Mouse (Mus musculus): ENCODE data around the gene Cdk8.

Cdk8 gene

DNA sequence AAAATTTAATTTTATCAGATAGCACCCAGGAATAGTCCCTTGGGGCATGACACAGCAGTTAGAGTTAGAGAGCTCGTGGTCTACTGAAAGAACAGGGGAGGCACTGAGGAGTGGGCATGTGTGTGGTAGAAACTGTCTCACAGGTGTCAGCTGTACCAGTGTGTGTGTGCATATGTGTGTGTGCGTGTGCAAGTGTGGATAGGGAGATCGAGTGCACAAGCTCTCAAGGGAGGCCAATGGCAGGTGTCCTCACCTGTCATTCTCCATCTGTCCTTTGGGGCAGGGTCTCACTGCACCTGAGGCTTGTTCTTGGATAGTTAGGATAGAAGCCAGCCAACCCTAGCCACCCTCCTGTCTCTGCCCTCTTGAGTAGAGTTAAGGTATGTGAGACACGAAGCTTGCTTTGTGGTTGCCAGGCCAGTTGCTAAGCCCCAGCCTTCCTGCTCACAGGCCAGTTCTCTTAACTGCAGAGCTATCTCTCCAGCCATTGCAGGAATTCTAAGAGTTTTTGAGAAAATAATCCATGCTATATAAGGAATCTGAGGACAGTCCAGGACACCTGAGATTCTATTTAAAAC lies 50.3 kb downstream of the Cdk8 start:
- no peak for DNase-seq (ENCODE audit: low spot score)

DNA sequence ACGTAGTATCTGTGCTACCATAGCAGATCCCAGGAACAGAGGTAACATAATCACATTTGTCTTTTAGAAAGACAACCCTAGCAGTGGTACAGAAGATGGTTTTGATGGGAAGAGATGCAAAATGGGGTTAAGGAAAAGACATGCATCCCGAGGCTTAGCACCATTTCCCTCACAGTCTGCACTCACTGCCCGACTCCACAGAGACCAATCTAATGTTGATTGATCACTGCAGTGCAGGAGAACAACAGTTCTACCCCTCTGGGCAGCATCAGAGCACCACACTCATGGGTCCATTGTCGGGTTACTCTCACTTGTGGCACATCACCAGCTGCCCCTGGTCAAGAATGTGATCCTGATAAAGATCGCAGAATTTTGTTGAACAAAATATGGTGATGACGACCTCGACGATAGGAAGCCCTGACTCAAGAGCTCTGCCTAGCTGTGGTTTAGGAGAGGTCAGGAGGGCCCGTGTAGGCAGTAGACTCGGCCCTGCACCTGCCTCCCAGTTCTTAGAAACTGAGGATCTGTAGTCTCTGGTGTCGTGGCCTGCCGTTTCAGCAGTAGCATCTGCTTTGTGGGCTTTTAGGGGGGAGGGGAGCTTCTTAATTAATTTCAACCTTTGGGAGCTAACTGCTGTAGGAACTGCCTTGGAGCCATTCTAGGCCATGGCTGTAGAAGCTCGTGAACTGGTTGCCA lies 51.0 kb downstream of the Cdk8 start:
- no peak for DNase-seq (ENCODE audit: low spot score)

DNA sequence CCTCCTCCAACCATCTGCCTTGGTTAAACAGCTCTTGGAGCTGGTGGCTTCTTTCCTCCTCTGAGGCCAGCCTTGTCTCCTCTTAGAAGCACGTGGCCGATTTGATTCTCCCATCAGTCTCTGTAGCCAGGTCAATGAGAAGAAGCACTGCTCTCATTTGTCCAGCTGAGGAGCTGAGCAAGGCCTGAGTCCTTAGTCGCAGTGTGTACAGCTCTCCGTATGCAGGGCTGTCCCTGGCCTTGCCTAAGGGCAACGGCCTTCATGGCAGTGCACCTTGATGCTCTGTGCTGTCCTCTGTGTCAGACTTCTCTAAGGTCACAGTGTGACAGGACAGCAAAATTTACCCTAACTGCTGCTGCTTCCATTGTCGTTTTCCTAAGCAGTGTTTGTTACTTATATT lies 52.9 kb downstream of the Cdk8 start:
- DNase-seq (ENCODE audit: low spot score): no peak

DNA sequence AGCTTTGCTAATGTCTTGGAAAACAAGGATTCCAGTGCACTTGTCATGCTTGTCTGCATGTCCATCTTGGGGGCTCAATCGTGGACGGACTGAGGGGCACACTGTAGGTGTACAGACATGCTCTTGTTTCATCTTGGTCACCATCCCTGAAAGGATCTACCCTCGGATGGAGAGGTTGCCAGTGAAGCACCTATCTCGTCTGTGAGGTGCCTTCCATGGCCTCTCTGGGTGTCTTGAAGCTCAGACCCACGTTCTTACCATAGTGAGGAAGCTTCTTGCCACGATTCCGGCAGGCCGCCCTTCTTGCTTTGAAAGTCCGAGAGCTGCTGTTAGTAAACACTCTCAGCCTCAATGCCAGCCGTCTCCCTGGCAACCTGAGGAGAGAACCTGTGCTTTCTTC lies 56.4 kb downstream of the Cdk8 start:
- DNase-seq (ENCODE audit: low spot score): no peak

DNA sequence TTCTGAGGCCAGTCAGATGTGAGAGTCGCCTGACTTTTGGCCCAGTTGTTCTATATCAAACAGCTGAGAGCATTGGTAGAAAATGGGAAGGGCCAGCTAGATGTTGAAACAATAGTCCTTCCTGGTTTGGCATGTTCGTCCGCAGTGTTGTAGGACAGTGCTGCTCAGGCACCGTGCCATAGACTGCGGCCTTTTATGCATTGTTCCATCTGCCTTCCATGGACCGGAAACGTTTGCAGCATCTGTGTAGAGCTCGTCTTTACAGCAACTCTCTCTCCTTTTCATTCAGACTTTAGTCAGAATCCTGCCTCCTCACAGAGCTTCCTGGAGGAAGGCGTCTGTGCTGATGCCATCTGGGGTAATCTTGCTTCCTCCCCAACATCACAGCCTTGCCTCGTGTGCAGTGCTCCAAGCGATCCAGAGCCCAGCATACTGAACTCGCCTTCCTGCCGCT lies 57.0 kb downstream of the Cdk8 start:
- DNase-seq (ENCODE audit: low spot score): no peak

DNA sequence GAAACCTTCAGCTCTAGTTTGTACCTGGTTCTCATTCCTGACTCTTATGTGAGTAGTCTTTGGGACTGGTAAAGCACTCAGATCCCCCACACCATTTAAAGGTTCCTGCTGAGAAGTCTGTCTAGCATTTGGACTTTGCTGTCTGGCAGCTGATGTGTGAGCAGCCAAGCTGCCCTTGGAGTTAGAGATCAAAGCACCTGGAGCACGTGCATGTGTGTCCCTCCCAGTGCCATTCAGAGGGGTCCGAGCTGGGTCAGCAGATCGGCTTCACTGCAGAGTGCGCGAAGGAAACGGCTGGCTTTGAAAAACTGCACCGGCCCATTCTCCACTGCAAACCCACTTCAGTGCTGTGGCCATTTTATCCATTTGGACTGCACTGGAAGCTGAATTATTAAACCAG lies 58.9 kb downstream of the Cdk8 start:
- DNase-seq (ENCODE audit: low spot score): no peak

DNA sequence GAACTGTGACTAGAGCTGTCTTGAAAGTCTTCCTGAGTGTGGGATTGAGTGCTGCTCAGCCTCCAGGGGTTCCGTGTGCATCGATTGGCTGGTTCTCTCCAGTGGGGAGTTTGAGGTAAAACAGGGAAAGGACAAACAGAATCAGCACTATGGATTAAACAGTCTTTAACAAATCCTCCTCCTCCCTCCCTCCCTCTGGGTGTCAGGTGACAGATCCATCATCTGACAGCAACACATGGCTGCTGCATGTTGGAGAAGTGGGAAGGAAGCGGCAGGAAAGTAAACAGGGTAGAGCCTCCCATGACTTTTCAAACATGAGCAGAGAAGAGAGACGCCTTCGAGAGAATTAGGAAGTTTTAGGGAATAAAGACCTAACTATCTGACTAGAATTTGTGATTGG lies 59.4 kb downstream of the Cdk8 start:
- DNase-seq (ENCODE audit: low spot score): no peak

DNA sequence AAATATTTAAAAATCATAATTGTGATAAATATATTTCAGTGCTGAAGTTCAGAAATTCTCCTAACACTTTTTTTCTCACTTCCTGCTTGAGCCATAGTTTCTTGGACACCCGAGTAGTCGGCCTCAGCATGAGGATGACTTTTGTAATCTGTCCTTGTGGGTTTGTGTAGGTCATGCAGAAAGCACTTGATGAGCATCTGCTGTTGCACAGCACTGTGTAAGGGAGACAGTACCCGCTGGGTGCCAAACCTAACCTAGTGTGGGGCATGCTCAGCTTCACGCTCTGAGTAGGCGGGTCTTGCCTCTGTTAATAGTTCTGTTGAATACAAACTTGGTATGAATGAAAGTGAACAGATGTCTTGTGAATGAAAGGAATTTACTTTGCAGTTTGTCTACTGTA lies 60.5 kb downstream of the Cdk8 start:
- DNase-seq (ENCODE audit: low spot score): no peak

DNA sequence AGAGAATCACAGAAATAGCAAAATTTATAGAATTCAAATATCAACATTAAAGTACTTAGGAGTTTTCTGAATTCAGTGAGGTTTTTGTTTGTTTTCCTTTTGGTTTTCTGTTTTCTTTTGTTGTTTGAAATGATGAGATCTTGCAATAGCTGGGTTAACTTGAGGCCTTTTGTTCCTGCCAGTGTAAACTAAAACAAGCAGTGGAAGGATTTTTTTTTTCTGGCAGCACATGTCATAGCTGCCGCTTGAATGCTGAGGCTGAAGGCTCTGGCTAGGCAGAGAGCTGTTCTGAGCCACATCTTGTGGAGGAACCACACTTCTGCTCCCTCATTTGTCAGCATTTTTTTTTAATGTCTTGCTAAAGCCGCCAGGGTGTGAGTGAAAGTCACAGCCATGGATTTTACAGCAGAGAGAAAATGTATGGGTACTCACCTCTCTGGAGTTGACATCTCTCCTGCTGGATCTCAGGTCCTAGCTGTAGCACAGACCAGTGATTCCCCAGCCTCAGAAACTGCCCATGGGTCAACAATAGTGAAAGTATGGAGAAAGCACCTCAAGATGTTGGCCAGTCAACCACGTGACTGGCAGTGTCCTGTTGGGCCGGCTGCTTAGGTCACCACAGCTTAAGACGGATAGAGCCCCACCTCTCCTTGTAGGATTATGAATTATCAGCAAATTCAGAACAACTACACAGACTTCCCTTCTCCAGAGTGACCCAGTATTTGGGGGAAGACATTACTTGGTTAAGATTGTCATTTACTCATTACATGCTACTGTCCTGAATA lies 62.1 kb downstream of the Cdk8 start:
- DNase-seq (ENCODE audit: low spot score): no peak

DNA sequence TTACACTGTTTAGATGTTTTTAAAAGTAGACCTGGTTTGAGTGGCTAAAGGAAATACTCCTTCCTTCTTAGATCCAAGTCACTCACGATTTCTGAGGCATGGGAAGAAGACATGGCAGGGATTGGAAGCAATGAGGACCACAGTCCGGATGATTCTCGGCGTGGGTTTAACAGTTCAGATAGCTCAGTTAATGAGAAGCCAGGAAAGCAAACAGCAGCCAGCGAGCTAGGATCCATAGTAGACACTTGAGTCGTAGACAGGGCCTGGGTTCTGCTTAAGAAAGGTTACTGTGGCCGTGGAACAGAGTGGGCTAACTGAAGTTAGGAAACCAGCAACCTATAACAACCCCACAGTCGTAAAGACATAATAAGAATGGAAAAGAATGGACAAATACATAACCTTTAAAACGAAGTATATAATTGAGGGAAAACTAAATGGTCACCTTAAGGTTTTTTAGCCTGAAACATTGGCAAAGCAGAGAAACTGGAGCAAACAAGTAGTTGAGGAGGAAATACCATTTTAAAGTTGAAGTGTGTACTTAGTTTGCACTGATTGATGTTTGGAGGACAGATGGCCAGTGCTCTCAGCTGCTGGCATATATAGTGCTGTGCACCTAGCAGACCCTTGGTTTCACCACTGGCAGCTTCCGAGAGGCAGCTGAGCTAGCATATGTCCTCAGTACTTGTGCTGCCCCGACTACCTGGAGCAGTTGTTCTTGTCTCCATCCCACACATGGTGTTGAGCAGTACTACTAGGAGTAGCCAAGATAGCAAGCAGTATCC lies 63.1 kb downstream of the Cdk8 start:
- no peak for DNase-seq (ENCODE audit: low spot score)

DNA sequence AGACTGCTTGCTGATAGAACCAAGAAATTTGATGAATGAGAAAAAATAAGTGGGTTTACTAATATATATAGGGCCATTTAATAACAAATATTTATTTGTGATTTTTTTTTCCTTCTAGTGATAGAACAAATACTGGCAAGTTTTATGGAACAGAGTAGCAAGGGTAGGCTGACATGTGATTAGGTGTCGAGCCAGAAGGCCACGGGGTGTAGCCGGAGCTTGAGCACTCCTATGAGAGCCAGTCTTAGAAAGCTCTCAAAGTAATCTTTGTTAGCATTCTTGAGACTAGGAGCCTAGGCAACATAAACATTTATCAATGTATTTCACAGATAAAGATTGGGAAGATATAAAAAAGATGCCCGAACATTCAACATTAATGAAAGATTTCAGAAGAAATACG lies 63.8 kb downstream of the Cdk8 start:
- DNase-seq (ENCODE audit: low spot score): no peak

DNA sequence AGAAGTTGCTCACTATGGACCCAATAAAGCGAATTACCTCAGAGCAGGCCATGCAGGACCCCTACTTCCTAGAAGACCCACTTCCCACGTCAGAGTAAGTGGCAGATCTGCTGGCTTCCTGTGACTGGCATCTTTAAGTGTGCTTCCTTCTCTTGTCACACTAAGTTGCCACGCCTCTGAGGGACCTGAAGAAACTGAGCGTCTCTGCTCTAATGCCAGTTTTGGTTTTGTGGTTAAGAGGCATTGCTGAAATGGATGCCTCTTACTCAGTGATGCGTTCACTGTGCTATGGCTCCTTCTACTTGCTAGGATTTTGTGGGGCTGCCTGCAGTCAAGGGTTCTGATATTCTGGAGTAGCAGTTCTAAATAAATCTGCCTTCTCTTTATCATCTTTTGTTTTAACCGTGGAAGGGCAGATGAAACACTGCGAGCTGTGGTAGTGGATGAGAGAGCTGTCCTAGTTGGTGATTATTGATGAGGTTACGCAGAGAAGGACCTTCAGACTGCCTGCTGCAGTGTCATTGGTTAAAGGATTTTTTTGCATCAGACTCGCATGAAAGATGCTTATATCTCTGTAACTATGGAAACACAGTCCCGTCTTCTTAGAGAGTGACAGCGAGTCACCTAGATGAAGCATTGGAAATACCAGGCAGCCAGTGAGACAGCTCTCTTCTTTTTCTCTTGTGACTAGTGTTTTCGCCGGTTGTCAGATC lies 67.9 kb downstream of the Cdk8 start:
- no peak for DNase-seq (ENCODE audit: low spot score)

DNA sequence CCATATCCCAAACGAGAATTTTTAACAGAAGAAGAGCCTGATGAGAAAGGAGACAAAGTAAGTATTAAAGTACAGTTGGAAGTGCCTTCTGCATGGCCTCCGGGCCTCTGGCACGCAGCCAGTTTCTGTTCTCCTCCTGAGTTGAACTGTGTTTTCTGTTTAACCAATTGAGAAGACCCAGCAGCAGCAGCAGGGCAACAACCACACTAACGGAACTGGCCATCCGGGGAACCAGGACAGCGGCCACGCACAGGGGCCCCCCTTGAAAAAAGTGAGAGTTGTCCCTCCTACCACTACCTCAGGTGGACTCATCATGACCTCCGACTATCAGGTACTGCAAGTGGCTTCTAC lies 68.5 kb downstream of the Cdk8 start:
- no peak for DNase-seq (ENCODE audit: low spot score)

DNA sequence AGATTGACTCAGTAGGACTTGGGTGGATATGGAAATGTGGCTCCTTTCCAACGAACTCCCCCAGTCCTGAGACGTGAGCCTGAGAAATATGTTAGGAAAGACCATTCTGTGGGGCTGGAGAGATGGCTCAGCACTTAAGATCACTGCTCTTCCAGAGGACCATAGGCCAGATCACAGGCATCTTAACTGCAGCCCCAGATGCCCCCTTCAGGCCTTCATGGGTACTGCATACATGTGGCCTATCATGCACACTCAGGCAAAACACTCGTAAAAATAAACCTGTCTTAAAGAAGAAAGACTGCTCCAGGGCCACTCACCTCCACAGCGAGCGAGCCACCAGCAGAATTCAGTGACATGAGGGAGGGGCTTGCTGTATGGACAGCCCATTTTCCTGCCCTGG lies 72.4 kb downstream of the Cdk8 start:
- peak; percentile 44 for DNase-seq (ENCODE audit: low spot score)

DNA sequence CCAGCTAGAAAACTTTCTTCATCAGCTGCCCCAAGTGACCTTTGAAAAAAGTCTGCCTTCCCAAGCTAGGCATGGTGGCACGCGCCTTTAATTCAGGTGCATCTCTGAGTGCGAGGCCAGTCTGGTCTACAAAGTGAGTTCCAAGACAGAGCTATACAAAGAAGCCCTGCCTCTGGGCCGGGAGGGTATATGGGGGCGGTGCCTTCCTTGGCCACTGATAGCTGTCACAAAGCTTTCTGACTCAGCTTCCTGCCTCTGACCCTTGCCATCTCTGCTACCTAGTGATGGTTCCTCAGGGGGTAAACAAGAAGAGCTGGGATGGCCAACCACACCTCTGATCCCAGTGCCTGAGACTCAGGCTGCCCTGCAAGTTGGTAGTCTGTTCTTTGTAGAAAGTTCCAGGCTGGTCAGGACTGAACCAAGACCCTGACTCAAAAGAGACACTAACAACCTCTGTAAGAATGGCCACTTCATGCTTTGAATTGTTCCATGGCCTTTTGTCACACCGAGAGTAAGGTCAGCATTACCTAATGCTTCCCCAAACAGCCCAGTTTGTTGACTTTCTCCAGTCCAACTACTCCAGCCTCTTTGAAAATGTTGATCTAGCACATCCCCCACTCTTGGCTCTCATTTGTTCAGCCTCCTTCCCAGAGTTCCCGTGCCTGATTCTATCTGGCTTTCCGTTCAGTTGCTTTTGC lies 76.2 kb downstream of the Cdk8 start:
- DNase-seq (ENCODE audit: low spot score): no peak

DNA sequence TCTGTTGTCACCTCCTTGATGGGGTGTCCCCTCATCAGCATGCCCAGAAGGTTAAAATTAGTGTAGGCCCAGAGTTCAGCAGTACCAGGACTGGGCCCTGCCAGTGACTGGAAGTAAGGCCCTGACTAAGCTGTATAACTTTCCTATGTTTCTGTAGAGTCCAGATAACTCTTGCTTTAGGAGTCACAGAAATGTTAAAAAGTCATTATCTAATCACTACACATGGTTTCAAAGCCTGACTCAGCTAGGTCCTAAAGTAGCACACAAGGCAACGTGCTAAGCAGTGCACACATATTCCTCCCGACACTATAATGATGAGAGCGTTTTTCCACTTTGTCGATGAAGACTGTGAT lies 76.7 kb downstream of the Cdk8 start:
- DNase-seq (ENCODE audit: low spot score): no peak

DNA sequence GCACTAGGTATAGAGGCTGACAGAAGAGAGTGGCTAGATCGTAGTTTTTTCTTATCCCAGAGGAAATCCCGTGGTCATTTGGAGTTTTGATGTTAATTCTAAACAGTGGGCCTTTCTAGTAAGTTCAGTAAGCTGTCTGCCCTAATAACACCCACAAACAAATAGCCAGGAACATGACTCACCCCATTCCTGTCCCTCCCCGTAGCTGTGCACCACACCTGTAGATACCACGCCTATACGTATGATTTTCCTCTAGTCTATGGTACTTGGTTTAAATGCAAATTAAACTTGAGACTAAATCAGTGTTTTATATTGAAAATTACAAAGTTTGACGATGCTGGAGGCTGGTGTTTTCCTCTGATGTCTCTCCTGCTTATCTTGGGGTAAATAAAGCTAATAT lies 83.5 kb downstream of the Cdk8 start:
- no peak for DNase-seq (ENCODE audit: low spot score)

DNA sequence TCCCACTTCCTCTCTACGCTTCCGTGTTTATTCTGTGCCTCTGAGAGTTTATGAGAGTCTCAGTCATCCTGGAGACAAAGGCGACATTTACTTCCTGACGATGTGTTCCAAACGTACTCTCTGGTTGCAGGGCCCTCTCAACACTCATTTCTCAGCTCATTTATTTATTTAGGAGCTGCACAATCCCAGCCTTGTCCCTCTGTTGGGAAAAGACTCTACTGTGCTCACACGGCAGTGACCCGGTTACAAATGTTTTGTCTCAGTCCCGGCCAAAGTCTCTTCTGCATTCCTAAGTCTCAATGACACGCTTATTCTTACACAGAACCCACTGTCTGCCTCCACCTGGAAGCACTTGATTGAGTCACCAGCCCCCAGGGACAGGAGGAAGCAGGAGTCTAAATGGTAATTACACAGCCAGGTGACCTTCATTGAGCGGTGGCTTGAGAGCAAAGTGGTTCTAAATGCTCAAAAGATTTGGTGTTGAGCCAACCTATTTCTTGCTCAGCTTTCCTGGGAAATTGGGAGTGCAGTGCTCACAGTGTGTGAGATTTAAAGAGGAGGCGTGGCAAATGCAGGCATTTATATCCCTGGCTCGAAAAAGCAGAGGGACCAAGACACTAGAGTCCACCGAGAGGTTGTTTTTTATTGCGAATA lies 84.4 kb downstream of the Cdk8 start:
- DNase-seq (ENCODE audit: low spot score): no peak

DNA sequence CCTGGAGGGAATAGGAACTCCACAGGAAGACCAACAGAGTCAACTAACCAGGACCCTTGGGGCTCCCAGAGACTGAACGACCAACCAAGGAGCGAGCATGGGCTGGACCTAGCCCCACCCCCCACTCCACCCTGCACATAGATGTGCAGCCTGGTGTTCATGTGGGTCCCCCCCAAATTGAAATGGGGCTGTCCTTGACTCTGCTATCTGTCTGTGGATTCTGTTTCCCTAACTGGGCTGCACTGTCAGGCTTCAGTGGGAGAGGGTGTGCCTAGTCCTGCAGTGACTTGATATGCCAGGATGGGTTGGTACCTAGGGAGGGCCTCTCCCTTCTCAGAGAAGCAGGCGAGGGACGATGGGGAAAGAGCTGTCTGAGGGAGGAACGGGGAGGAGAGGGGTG lies 85.3 kb downstream of the Cdk8 start:
- no peak for DNase-seq (ENCODE audit: low spot score)

DNA sequence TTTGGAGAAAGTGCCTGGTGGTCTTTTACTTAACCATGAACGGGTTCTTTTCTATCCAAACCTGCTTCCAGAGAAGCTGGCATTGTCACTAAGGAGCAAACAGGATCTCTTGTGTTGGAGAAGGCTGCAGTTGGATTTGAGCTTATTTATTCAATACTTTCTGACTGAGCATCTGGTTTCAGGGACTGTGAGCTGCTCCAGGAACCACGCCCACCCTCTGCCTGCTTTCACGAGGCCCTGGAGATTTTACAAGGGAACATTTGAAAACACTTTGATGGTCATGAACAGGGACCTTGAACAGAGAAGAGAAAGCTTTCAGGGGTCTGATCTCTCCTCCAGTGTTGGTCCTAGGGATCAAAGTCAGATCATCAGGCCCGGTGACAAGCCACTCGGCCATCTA lies 87.0 kb downstream of the Cdk8 start:
- no peak for DNase-seq (ENCODE audit: low spot score)

DNA sequence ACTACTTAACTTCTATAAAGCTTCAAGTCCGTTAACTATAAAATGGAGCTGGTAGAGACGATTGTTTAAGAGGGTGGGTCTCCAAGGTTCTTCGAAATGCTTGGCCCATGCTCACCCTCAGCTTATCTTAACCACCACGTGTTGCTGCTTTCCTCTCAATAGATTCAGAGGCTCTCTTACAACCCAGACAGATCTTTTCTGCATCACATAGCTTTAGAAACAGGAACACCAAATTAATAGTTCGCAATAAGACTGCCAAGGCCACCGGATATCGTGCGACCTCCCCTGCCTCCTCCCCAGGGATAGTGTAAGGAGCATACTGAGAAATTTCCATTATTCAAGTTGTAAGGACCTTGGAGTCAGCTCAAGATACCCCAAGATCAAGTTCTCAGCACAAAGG lies 87.4 kb downstream of the Cdk8 start:
- no peak for DNase-seq (ENCODE audit: low spot score)

Data from T-cell, adult 2 months (primary cell).